Mouse (Mus musculus): ENCODE data around the gene Gm20388.

- no peak for TF ChIP-seq POLR2A (IDR thresholded peaks at IDR 0.05; ENCODE audit: extremely low read depth, insufficient read depth, low read length)
- TF ChIP-seq CTCF (IDR thresholded peaks at IDR 0.05; ENCODE audit: extremely low read depth, insufficient read depth, low read length) = no peak
Measured at GRCm38 (mm10) chr8:121023736-121024135, 1113.1 kb downstream of the Gm20388 start.

Data from cortical plate, adult 2 months (tissue).